Comparison of ENCODE assay signal across 19 mouse cellular contexts in the genomic region with DNA sequence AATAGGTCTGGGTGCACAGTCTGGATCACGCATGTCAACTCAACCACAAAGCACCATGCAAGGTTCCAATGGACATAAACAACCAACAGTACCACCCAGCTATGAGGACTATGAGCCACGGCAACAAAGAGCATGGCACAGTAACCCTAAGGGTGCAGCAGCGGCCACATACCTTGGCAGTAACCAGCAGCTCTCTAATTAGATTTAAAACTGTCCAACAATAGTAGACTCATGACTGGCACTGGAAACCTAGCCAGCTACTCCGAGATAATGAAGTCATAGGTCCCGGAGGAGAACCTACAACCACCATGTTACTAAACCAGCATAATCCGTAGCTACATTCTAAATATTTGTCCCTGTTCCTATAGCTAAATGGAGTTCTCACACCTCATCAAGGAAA. TPM values are rescaled to one million over a fixed set of nuclear protein-coding genes. Genes with fewer than 3 reads are reported as not detected.
"Had no signal": no experiment of that assay in that cellular context is flagged by ENCODE, and none has a peak within 500 bp of the region (broad histone marks: within the 10 kb centered on the region; RNA-seq: fewer than 3 reads in every experiment).

No protein-coding gene starts in this region.

- H3K4me1 ChIP-seq: lung, embryonic 15.5 days; stomach, embryonic 15.5 days had no signal

- DNase-seq: lung, adult 2 months; lung, postnatal 14 days; lung, postnatal 36 days; right cerebral cortex, postnatal 14 days; thymus, adult 2 months; thymus, postnatal 25 days; thymus, postnatal 4 days had no signal

- H3K27me3 ChIP-seq: lung, embryonic 15.5 days; stomach, embryonic 15.5 days had no signal

- H3K36me3 ChIP-seq: lung, embryonic 15.5 days; midbrain, embryonic 13.5 days; midbrain, embryonic 15.5 days; neural tube, embryonic 12.5 days; stomach, embryonic 15.5 days had no signal

- H3K4me3 ChIP-seq: lung, embryonic 15.5 days; megakaryocyte, embryonic 14.5 days; midbrain, embryonic 13.5 days; midbrain, embryonic 15.5 days; neural tube, embryonic 12.5 days; stomach, embryonic 15.5 days had no signal

- H3K9me3 ChIP-seq: lung, embryonic 15.5 days; midbrain, embryonic 13.5 days; midbrain, embryonic 15.5 days; neural tube, embryonic 12.5 days; stomach, embryonic 15.5 days had no signal

- H3K27ac ChIP-seq: lung, embryonic 15.5 days; macrophage; midbrain, embryonic 13.5 days; midbrain, embryonic 15.5 days; neural tube, embryonic 12.5 days; stomach, embryonic 15.5 days; stomach, postnatal 0 days had no signal

RNA-seq across cellular contexts. Expression of a gene that starts 24.8 kb away (rescaled TPM):
- total RNA-seq: monocyte, adult 5-6 weeks; neutrophil, adult 5-6 weeks had no signal
- polyA plus RNA-seq: macrophage had no signal

RNA-seq across cellular contexts. Expression of a gene that starts 55.3 kb away (rescaled TPM):
- total RNA-seq: megakaryocyte progenitor cell, adult 5-6 weeks; midbrain, postnatal 0 days; monocyte, adult 5-6 weeks; neutrophil, adult 5-6 weeks had no signal
- polyA plus RNA-seq: macrophage; midbrain, embryonic 13.5 days; midbrain, embryonic 15.5 days; midbrain, postnatal 0 days had no signal
